In genomic region chr1:119087539-119087938, GRCm38 (mm10) we compare ENCODE assay signal across 8 mouse cellular contexts. TPM values are rescaled to one million over a fixed set of nuclear protein-coding genes. Genes with fewer than 3 reads are reported as not detected.
A peak's percentile ranks its signal among the peaks of the same experiment; 100 is the strongest.
DNase-seq lines count a peak whose midpoint lies in the region; ATAC-seq and TF ChIP-seq lines count a peak whose summit lies in the region.

No protein-coding gene starts in this region.

- no peaks in the 10 kb centered on the region for H3K4me1 ChIP-seq in kidney, embryonic 16.5 days (ENCODE audit: insufficient read depth, low read length)
- H3K4me1 ChIP-seq in liver, adult 2 months (ENCODE audit: control insufficient read depth, insufficient read depth, low read length) = no peaks in the 10 kb centered on the region

- H3K9me3 ChIP-seq in kidney, embryonic 16.5 days (ENCODE audit: low read length) = 0 out of 2 replicates have a peak, but pooled peaks cover 2% of the 10 kb centered on the region

- ATAC-seq in kidney, embryonic 16.5 days (ENCODE audit: low FRiP score, low TSS enrichment) = peak; percentile 36; the same call in 1 of the 2 replicates

- peak; percentile 73 for TF ChIP-seq CTCF in liver, adult 2 months (IDR thresholded peaks at IDR 0.05; ENCODE audit: low read depth, low read length)

- WGBS in kidney, embryonic 16.5 days = 21% methylated on average over 3 of the region's 3 CpGs
- 6% methylated on average over 3 of the region's 3 CpGs for WGBS in liver, adult 2 months

- peak; percentile 48 to 52 for DNase-seq in B cell, adult 2 months
- DNase-seq in adrenal gland, adult 18-20 months (ENCODE audit: low spot score in 2 of 2) = peak; percentile 76 to 77
- peak; percentile 92 for DNase-seq in embryo, embryonic 10 days (ENCODE audit: low spot score)
- DNase-seq in gastrocnemius, postnatal 4 days (ENCODE audit: low spot score in 2 of 2) = peak; percentile 41 to 69
- DNase-seq in liver, adult 2 months (ENCODE audit: extremely low read depth, low read depth, low spot score) = peak; percentile 70
- DNase-seq in neural tube, embryonic 10.5 days (ENCODE audit: extremely low spot score, low spot score) = peak; percentile 86
- DNase-seq in testis, postnatal 14 days (ENCODE audit: low spot score) = peak; percentile 63

- no peak overlapping the region for H3K4me3 ChIP-seq in kidney, embryonic 16.5 days (ENCODE audit: low read length)
- H3K4me3 ChIP-seq in liver, adult 2 months (ENCODE audit: insufficient read depth, low read depth, low read length) = no peak overlapping the region

- no peak overlapping the region for H3K4me2 ChIP-seq in kidney, embryonic 16.5 days (replicated peaks; ENCODE audit: low read depth, low read length)

- H3K79me2 ChIP-seq in liver, adult 2 months (ENCODE audit: control insufficient read depth, insufficient read depth, low read length) = no peaks in the 10 kb centered on the region

- no peaks in the 10 kb centered on the region for H3K36me3 ChIP-seq in kidney, embryonic 16.5 days (ENCODE audit: insufficient read depth, low read length)
- H3K36me3 ChIP-seq in liver, adult 2 months (ENCODE audit: control insufficient read depth, insufficient read depth, low read length) = no peaks in the 10 kb centered on the region

- no peak overlapping the region for H3K9ac ChIP-seq in kidney, embryonic 16.5 days (replicated peaks; ENCODE audit: low read length)
- H3K9ac ChIP-seq in liver, adult 2 months (ENCODE audit: low read depth, low read length) = no peak overlapping the region

- H3K27ac ChIP-seq in kidney, embryonic 16.5 days (ENCODE audit: low read length) = no peak overlapping the region
- no peak overlapping the region for H3K27ac ChIP-seq in liver, adult 2 months (replicated peaks; ENCODE audit: insufficient read depth, low read depth, low read length)

- peaks cover 2% of the 10 kb centered on the region; the same call in 1 of the 2 replicates for H3K27me3 ChIP-seq in kidney, embryonic 16.5 days (ENCODE audit: insufficient read depth, low read length)
- no peaks in the 10 kb centered on the region for H3K27me3 ChIP-seq in liver, adult 2 months (ENCODE audit: control insufficient read depth, insufficient read depth, low read length)

- no peak for TF ChIP-seq POLR2A in liver, adult 2 months (IDR thresholded peaks at IDR 0.05; ENCODE audit: extremely low read depth, insufficient read depth, low read length)

RNA-seq across cellular contexts. Expression of gene Gli2, which starts 34.1 kb away (rescaled TPM):
- 1 to 10 TPM in 1 of 2 experiments, under 1 TPM in 1; 0.53 to 1.1 TPM for total RNA-seq in adrenal gland, adult 18-20 months (2021)
- total RNA-seq in gastrocnemius, postnatal 4 days (2021) = 10 to 100 TPM; 11.3 to 13.4 TPM
- polyA plus RNA-seq in kidney, embryonic 16.5 days (2015; fragmentation: Nextera tagmentation; extraction: Ambion mirVana) = 6.5 and 7.3 TPM in 2 replicates
- total RNA-seq in liver, adult 2 months (2014; rRNA removed) = 0.07 TPM in 1 of 2 replicates, not detected in the other
- polyA plus RNA-seq in liver, adult 2 months (2012; rRNA removed) = 0.02 and 0.10 TPM in 2 replicates

Comparison
In these comparisons a context has a peak if more than half of its experiments do, and no peak if none do; other contexts are left out.
1. RNA of gene Gli2, which starts 34.1 kb away (total RNA-seq): 11.3 to 13.4 TPM in gastrocnemius, postnatal 4 days; 0.53 to 1.1 TPM in adrenal gland, adult 18-20 months and 0.07 TPM in liver, adult 2 months; every median in the first group is over 4 times any median in the second.
2. Peak in every context shown above with its lines, with median percentiles within 50 percentile points of each other: DNase-seq.